Mouse (Mus musculus): ENCODE measurements at regions not wholly inside any gene's neighbourhood (a gene's known extent, or its start where the extent isn't known, plus 50 kb on each side); places are given as distances from the start of the nearest gene placed in this dataset.

DNA sequence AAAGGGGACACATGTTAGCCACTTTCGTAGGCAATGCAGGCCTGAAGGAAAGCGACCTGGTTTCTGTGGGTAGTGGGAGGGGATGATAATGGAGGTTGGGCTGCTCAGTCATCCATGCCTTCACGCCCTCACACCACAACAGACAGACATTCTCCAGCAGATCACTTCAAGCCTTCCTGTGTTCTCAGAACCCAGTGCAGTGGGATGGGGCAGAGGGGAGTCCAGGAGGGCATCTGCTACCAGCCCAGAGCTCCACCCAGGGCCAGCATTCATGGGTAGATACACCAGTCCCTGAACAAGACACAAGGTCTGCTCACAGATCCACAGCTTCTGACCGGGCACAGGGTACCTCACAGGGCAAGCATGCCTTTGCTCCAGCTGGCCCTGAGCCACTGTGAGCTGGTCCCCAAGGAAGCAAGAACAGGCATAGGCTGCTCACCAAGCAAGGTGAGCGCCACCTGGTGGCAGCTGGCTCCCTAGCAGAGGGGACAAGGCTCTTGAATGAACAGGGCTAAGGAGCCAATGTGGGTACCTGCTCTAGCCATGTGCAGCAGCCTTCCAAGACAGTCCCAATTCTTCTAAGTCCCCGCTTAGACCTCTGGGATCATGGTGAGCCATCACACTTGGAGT is 62.2 kb upstream of the Nkx1-1 start:
- H3K9me3 ChIP-seq (replicated peaks; ENCODE audit: control insufficient read depth, low read length): no peaks in the 10 kb centered on the region
- H3K36me3 ChIP-seq (ENCODE audit: control insufficient read depth, insufficient read depth): no peaks in the 10 kb centered on the region
- H3K4me2 ChIP-seq (ENCODE audit: low read depth, low read length): no peak overlapping the region
- no peaks in the 10 kb centered on the region for H3K4me1 ChIP-seq (ENCODE audit: control insufficient read depth, low read depth, low read length)
- 34% methylated on average over 6 of the region's 6 CpGs for WGBS (ENCODE audit: insufficient replicate concordance)
- no peaks in the 10 kb centered on the region for H3K27me3 ChIP-seq (ENCODE audit: control insufficient read depth, insufficient read depth, low read depth, low read length)
- 0 out of 2 replicates have a peak, but pooled peaks have one; percentile 19 for ATAC-seq (ENCODE audit: low read depth)
- no peak overlapping the region for H3K9ac ChIP-seq (ENCODE audit: low read depth, low read length)
- no peak overlapping the region for H3K4me3 ChIP-seq (ENCODE audit: low read depth, low read length)
- H3K27ac ChIP-seq (ENCODE audit: low read length): no peak overlapping the region

DNA sequence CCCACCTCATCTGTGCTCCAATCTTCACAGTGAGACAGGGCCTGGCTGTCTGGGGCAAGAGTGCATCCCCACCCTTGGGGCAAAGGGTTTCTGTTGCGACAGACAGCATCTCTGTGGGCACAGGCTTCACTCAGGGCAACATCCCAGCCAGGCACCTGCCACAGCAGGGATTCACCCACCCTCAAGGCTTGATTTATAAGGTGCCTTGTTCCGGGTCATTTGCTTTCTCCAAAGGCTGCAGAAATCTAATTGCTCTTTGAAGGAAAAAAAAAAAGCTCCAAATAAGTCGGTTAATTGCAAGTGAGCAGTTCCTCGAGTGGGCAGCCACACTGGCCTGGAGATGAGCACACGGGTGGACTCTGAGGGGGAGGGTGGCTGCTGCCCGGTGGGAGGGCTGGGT is 61.5 kb upstream of the Nkx1-1 start:
- Histone ChIP-seq H3K9ac (ENCODE audit: low read depth, low read length) (no peak overlapping the region), H3K27me3 (ENCODE audit: control insufficient read depth, insufficient read depth, low read depth, low read length) (no peaks in the 10 kb centered on the region), H3K36me3 (ENCODE audit: control insufficient read depth, insufficient read depth) (no peaks in the 10 kb centered on the region), H3K4me2 (ENCODE audit: low read depth, low read length) (no peak overlapping the region), H3K4me3 (ENCODE audit: low read depth, low read length) (no peak overlapping the region), H3K4me1 (ENCODE audit: control insufficient read depth, low read depth, low read length) (no peaks in the 10 kb centered on the region), H3K27ac (ENCODE audit: low read length) (no peak overlapping the region), H3K9me3 (replicated peaks; ENCODE audit: control insufficient read depth, low read length) (no peaks in the 10 kb centered on the region)
- ATAC-seq (ENCODE audit: low read depth): no peak
- WGBS (ENCODE audit: insufficient replicate concordance): 45% methylated on average over 6 of the region's 6 CpGs

DNA sequence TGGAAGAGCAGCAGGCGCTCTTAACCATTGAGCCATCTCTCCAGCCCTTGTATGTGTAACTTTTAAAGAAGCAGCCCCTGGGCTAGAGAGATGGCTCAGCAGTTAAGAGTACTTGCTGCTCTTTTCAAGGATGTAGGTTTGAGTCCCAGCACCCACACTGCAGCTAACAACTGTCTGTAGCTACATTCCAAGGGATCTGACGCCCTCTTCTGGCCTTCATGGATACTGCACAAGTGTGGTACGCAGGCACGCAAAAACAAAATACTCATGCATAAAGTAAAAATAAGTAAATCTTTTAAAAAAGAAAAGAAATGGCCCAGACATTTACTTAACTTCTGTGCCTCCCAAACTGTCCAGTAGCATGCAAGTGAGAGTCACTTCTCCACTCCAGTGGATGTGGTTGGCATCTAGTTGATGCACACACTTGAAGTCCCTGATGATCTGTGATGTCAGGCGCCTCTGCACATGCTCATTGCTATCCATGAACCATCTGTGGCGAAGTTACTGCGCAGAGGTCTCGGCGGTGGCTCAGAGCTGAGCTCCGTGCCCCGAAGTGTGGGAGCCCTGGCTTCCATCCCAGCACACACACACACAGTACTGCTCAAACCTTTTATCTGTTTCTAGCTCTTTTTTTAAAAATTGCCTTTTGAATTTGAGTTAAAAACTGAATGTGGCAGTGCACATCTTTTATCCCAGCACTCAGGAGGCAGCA is 59.0 kb upstream of the Nkx1-1 start:
- H3K9me3 ChIP-seq (replicated peaks; ENCODE audit: control insufficient read depth, low read length): no peaks in the 10 kb centered on the region
- no peak overlapping the region for H3K4me2 ChIP-seq (ENCODE audit: low read depth, low read length)
- no peak overlapping the region for H3K4me3 ChIP-seq (ENCODE audit: low read depth, low read length)
- ATAC-seq (ENCODE audit: low read depth): no peak
- H3K9ac ChIP-seq (ENCODE audit: low read depth, low read length): no peak overlapping the region
- H3K4me1 ChIP-seq (ENCODE audit: control insufficient read depth, low read depth, low read length): no peaks in the 10 kb centered on the region
- WGBS (ENCODE audit: insufficient replicate concordance): 68% methylated on average over 11 of the region's 11 CpGs
- H3K27ac ChIP-seq (ENCODE audit: low read length): no peak overlapping the region
- no peaks in the 10 kb centered on the region for H3K27me3 ChIP-seq (ENCODE audit: control insufficient read depth, insufficient read depth, low read depth, low read length)
- H3K36me3 ChIP-seq (ENCODE audit: control insufficient read depth, insufficient read depth): no peaks in the 10 kb centered on the region

DNA sequence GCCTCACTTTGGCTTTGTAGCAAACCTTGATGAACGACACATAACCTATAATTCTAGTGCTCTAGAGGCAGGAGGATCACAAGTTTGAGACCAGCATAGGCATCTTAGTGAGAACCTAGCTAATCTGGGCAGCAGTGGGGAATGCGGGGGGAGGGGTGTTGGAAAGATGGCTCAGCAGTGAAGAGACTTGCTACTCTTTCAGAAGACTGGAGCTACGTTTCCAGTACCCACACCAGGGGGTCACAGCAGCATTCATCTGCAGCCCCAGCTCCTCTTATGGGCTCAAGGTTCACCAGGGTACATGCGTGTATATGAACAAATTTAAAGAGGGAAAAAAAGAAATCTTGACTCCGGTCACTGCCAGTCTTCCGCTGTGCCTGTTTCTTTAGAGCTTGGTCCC is 55.5 kb upstream of the Nkx1-1 start:
- H3K9ac ChIP-seq (ENCODE audit: low read depth, low read length): no peak overlapping the region
- 54% methylated on average over 6 of the region's 6 CpGs for WGBS (ENCODE audit: insufficient replicate concordance)
- no peak overlapping the region for H3K4me3 ChIP-seq (ENCODE audit: low read depth, low read length)
- H3K4me1 ChIP-seq (ENCODE audit: control insufficient read depth, low read depth, low read length): no peaks in the 10 kb centered on the region
- no peak overlapping the region for H3K4me2 ChIP-seq (ENCODE audit: low read depth, low read length)
- no peaks in the 10 kb centered on the region for H3K27me3 ChIP-seq (ENCODE audit: control insufficient read depth, insufficient read depth, low read depth, low read length)
- ATAC-seq (ENCODE audit: low read depth): no peak
- H3K36me3 ChIP-seq (ENCODE audit: control insufficient read depth, insufficient read depth): no peaks in the 10 kb centered on the region
- no peaks in the 10 kb centered on the region for H3K9me3 ChIP-seq (replicated peaks; ENCODE audit: control insufficient read depth, low read length)
- no peak overlapping the region for H3K27ac ChIP-seq (ENCODE audit: low read length)

DNA sequence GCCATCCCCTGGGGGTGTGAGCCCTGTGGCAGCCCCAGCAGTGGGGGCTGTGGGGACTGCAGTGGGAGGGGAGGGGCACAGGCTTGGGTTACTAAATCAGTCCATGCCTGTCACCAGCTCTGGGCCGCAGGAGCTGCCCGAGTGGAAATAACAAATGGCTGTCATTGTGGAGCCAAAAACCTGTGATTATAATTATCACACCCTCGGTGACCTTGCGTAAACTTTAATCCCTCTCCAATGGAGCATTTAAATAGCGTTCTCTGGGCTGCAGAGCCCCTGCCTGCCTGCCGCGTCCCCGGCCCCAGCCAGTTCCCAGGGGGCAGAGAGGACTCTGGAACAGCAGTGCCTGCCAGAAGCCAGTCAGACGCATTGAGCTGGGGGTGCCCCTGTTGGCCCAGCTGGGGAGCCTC is 54.4 kb upstream of the Nkx1-1 start:
- H3K4me2 ChIP-seq (ENCODE audit: low read depth, low read length): no peak overlapping the region
- no peaks in the 10 kb centered on the region for H3K27me3 ChIP-seq (ENCODE audit: control insufficient read depth, insufficient read depth, low read depth, low read length)
- H3K9me3 ChIP-seq (replicated peaks; ENCODE audit: control insufficient read depth, low read length): no peaks in the 10 kb centered on the region
- H3K9ac ChIP-seq (ENCODE audit: low read depth, low read length): no peak overlapping the region
- no peak for ATAC-seq (ENCODE audit: low read depth)
- no peak overlapping the region for H3K27ac ChIP-seq (ENCODE audit: low read length)
- H3K4me3 ChIP-seq (ENCODE audit: low read depth, low read length): no peak overlapping the region
- no peaks in the 10 kb centered on the region for H3K36me3 ChIP-seq (ENCODE audit: control insufficient read depth, insufficient read depth)
- no peaks in the 10 kb centered on the region for H3K4me1 ChIP-seq (ENCODE audit: control insufficient read depth, low read depth, low read length)
- WGBS (ENCODE audit: insufficient replicate concordance): 27% methylated on average over 9 of the region's 9 CpGs

DNA sequence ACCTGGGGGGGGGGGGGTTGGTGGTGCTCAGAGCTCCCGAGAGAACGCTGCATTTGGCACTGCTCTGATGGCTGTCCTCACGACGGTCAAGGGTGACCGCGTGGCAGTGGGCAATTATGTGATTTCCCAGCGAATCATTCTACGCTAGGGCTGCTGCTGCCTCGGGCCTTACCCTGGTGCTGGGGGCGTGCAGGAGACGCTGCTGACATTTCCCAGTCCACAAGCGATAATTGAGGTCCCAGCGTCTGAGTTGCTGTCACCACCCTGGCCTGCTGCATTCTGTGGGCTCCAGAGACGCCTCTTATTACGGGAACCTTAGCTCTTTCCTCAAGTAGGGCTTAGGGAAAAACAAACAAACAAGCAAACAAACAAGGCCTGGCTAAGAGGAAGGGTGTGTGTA is 52.0 kb upstream of the Nkx1-1 start:
- no peak for ATAC-seq (ENCODE audit: low read depth)
- Histone ChIP-seq H3K27ac (ENCODE audit: low read length) (no peak overlapping the region), H3K4me1 (ENCODE audit: control insufficient read depth, low read depth, low read length) (no peaks in the 10 kb centered on the region), H3K4me2 (ENCODE audit: low read depth, low read length) (no peak overlapping the region), H3K36me3 (ENCODE audit: control insufficient read depth, insufficient read depth) (no peaks in the 10 kb centered on the region), H3K9ac (ENCODE audit: low read depth, low read length) (no peak overlapping the region), H3K27me3 (ENCODE audit: control insufficient read depth, insufficient read depth, low read depth, low read length) (no peaks in the 10 kb centered on the region), H3K9me3 (replicated peaks; ENCODE audit: control insufficient read depth, low read length) (no peaks in the 10 kb centered on the region), H3K4me3 (ENCODE audit: low read depth, low read length) (no peak overlapping the region)
- 48% methylated on average over 15 of the region's 15 CpGs for WGBS (ENCODE audit: insufficient replicate concordance)
